Mouse (Mus musculus): Measurements from ENCODE around the gene Prdx6. TPM values are rescaled to one million over a fixed set of nuclear protein-coding genes. Genes with fewer than 3 reads are reported as not detected.

The Prdx6 gene
- polyA plus RNA-seq, 1 experiment from 2014 or later = 451 TPM

DNA sequence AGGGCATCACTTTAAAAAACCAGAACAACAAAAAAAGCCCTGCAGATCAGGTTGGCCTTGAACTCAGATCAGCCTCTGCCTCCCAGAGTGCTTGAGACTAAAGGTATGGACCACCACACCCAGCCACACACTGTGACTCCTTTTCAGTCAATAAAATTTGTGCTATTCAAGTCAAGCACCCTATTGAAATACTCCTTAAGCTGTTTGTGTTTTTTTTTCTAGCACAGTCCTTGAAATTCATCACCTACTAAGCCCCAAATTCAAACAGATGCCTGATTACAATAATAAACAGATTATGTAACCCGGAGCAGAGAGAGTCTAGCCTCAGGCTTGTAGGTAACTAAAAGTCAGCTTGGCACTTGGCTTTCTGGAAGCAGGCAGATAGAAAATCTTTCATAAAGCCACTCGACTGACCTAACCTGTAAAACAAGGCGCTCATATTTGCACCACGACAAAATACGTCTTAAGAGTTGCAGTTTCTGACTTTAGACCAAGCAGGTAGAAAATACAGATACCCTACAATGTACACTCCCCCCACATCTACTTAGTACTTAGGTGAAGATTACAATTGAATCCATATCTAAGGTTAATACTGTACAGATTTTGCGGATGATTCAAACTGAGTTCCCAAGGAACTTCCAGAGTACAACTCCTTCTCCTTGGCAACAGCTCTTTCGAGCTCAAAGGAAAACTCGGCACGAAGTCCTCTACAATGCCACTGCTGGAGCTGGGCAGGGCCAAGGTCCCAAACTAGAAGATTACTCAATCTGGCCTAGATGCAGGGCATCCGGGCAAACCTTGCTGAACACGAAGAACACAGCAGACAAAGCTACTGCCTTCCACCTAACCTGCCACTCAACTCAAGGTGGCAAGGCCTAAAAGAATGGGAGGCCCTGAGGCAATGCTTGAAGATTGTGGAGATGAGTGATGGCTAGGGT, 3.1 kb downstream of the Prdx6 start:
- H3K27me3 ChIP-seq (ENCODE audit: control insufficient read depth, insufficient read depth, low read length) = no peaks in the 10 kb centered on the region; the same call in 1 of the 2 replicates
- H3K9ac ChIP-seq (ENCODE audit: low read depth, low read length) = no peak overlapping the region
- no peak overlapping the region for H3K27ac ChIP-seq (ENCODE audit: low read depth, low read length)
- ATAC-seq (ENCODE audit: low FRiP score) = no peak
- no peaks in the 10 kb centered on the region for H3K4me1 ChIP-seq (replicated peaks; ENCODE audit: control insufficient read depth, insufficient read depth, low read length)
- WGBS = 83% methylated on average over 11 of the region's 11 CpGs
- H3K9me3 ChIP-seq (ENCODE audit: control insufficient read depth, low read length) = no peaks in the 10 kb centered on the region
- no peak overlapping the region for H3K4me2 ChIP-seq (replicated peaks; ENCODE audit: low read depth, low read length)
- DNase-seq (ENCODE audit: low spot score) = no peak
- no peak overlapping the region for H3K4me3 ChIP-seq (ENCODE audit: low read depth, low read length)
- no peaks in the 10 kb centered on the region for H3K36me3 ChIP-seq (ENCODE audit: control insufficient read depth, insufficient read depth, low read length)

DNA sequence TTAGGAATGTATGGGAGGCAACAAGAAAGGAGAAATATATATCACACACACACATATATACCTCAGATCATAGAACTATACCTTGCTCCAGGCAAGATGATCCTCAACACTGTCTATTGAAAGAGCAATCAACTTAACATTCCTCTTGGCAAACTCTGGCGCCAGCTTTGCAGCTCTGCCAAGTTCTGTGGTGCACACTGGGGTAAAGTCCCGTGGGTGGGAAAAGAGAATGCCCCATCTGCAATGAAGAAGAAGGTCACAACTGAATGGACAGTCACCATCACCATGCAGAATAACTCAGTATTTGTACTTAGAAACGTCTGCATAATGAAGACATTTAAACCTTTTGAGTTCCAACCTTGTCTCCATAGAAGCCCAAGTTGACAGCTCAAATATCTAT, 3.8 kb downstream of the Prdx6 start:
- H3K4me3 ChIP-seq (ENCODE audit: low read depth, low read length) = no peak overlapping the region
- DNase-seq (ENCODE audit: low spot score) (no peak), ATAC-seq (ENCODE audit: low FRiP score) (no peak)
- no peak overlapping the region for H3K27ac ChIP-seq (ENCODE audit: low read depth, low read length)
- no peaks in the 10 kb centered on the region; the same call in 1 of the 2 replicates for H3K27me3 ChIP-seq (ENCODE audit: control insufficient read depth, insufficient read depth, low read length)
- H3K4me1 ChIP-seq (replicated peaks; ENCODE audit: control insufficient read depth, insufficient read depth, low read length) = no peaks in the 10 kb centered on the region
- 0 out of 2 replicates have a peak, but pooled peaks cover 4% of the 10 kb centered on the region for H3K36me3 ChIP-seq (ENCODE audit: control insufficient read depth, insufficient read depth, low read length)
- H3K9me3 ChIP-seq (ENCODE audit: control insufficient read depth, low read length) = no peaks in the 10 kb centered on the region
- no peak overlapping the region for H3K9ac ChIP-seq (ENCODE audit: low read depth, low read length)
- WGBS = 80% methylated on average over 3 of the region's 3 CpGs
- H3K4me2 ChIP-seq (replicated peaks; ENCODE audit: low read depth, low read length) = no peak overlapping the region

DNA sequence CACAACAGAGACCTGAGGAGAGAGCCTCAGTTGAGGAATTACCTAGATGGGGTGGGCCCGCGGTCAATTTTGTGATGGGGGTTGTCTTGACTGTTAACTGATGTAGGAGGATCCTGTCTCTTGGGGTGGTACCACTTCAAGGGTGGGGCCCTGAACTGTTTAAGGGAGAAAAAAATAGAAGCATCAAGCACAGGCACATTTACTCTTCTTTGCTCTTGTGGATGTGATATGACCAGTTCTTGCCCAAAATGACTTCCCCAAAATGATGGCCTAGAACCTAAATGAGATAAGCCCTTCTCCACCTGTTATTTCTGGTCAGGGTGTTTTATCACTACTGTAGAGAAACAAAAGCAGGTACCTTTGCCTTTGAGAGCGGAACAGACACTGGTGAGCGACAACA, 13.3 kb downstream of the Prdx6 start:
- Histone ChIP-seq H3K4me3 (ENCODE audit: low read depth, low read length) (no peak overlapping the region), H3K36me3 (ENCODE audit: control insufficient read depth, insufficient read depth, low read length) (0 out of 2 replicates have a peak, but pooled peaks cover 8% of the 10 kb centered on the region), H3K9ac (ENCODE audit: low read depth, low read length) (no peak overlapping the region), H3K4me2 (replicated peaks; ENCODE audit: low read depth, low read length) (no peak overlapping the region), H3K4me1 (replicated peaks; ENCODE audit: control insufficient read depth, insufficient read depth, low read length) (no peaks in the 10 kb centered on the region), H3K9me3 (ENCODE audit: control insufficient read depth, low read length) (no peaks in the 10 kb centered on the region), H3K27me3 (ENCODE audit: control insufficient read depth, insufficient read depth, low read length) (no peaks in the 10 kb centered on the region), H3K27ac (ENCODE audit: low read depth, low read length) (no peak overlapping the region)
- no peak for DNase-seq (ENCODE audit: low spot score)
- WGBS = 96% methylated on average over 4 of the region's 4 CpGs
- no peak for ATAC-seq (ENCODE audit: low FRiP score)

DNA sequence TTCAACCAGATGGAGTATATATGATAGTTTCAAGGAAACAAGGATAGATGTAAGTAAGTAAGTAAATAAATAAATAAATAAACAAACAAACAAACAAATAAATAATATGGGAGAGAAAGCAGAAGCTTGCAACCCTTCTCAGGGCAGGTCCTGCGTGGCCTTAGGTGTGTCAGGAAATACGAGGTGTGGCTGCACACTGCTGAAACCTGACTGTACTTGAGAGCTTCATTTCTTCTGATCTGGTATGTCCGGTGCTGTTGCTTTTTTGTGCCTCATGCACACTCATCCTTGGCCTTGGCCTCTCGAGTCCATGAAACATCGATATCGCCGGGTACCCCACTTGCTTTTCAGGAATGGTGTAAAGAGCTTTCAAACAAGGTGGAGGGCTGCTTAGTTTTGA, 13.7 kb downstream of the Prdx6 start:
- 91% methylated on average over 7 of the region's 7 CpGs for WGBS

DNA sequence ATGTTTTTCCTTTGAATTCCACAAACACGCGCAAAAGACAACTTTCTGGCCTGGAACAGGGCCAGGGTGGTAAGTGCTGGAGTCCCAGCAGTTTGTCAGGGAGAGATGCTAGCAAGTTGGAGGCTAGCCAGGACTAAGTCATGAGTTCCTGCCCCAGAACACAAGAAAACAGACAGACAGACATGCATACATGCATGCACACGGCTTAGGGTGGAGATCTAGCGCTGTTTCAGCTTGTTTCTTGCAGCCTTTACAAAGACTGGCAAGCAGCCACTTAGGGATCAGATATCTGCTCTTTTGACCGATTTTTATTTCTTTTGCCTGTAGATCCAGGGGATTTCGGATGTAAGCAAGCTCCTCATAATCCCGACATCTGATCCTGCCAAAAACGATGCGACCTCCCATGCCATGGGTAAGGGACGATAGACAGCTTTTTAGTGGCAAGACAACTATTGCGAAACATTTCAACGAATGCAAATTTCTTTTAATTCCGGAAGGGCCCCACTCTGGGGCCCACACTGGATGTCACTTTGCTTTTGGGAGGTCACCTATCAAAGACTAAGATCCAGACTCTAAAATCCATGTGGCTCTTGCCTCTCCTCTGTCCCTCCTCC, 17.7 kb downstream of the Prdx6 start:
- H3K4me1 ChIP-seq (replicated peaks; ENCODE audit: control insufficient read depth, insufficient read depth, low read length) = no peaks in the 10 kb centered on the region
- no peak overlapping the region for H3K4me3 ChIP-seq (ENCODE audit: low read depth, low read length)
- no peak overlapping the region for H3K27ac ChIP-seq (ENCODE audit: low read depth, low read length)
- DNase-seq (ENCODE audit: low spot score) (no peak), ATAC-seq (ENCODE audit: low FRiP score) (no peak)
- no peaks in the 10 kb centered on the region for H3K9me3 ChIP-seq (ENCODE audit: control insufficient read depth, low read length)
- no peak overlapping the region for H3K9ac ChIP-seq (ENCODE audit: low read depth, low read length)
- no peaks in the 10 kb centered on the region for H3K36me3 ChIP-seq (ENCODE audit: control insufficient read depth, insufficient read depth, low read length)
- H3K4me2 ChIP-seq (replicated peaks; ENCODE audit: low read depth, low read length) = no peak overlapping the region
- WGBS = 89% methylated on average over 13 of the region's 13 CpGs
- H3K27me3 ChIP-seq (ENCODE audit: control insufficient read depth, insufficient read depth, low read length) = no peaks in the 10 kb centered on the region

More for the DNA sequence above, 13.7 kb downstream of the Prdx6 start:
- H3K9me3 ChIP-seq (ENCODE audit: control insufficient read depth, low read length) = no peaks in the 10 kb centered on the region
- no peak overlapping the region for H3K27ac ChIP-seq (ENCODE audit: low read depth, low read length)
- H3K36me3 ChIP-seq (ENCODE audit: control insufficient read depth, insufficient read depth, low read length) = 0 out of 2 replicates have a peak, but pooled peaks cover 5% of the 10 kb centered on the region
- H3K4me1 ChIP-seq (replicated peaks; ENCODE audit: control insufficient read depth, insufficient read depth, low read length) = no peaks in the 10 kb centered on the region
- ATAC-seq (ENCODE audit: low FRiP score) = no peak
- no peaks in the 10 kb centered on the region for H3K27me3 ChIP-seq (ENCODE audit: control insufficient read depth, insufficient read depth, low read length)
- H3K9ac ChIP-seq (ENCODE audit: low read depth, low read length) = no peak overlapping the region
- H3K4me3 ChIP-seq (ENCODE audit: low read depth, low read length) = no peak overlapping the region
- no peak overlapping the region for H3K4me2 ChIP-seq (replicated peaks; ENCODE audit: low read depth, low read length)
- no peak for DNase-seq (ENCODE audit: low spot score)

DNA sequence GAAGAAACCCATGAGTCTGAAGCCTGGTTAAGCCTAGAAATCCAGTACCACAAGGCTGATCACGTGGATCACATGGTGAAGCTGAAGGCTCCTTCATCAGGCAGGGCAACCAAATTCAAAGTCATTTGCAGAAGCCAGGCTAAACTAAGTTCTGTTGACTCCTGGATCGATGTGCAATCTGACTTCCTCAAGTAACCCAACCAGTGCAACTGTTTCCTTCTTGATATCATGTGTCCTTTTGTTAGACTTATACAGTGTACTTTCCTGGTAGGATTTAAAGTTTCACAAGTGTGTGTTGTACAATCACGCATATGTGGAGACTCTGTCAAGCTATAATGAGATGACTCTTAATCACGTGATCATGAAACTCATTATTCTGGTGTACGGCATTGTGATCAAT, 18.8 kb downstream of the Prdx6 start:
- Histone ChIP-seq H3K27me3 (ENCODE audit: control insufficient read depth, insufficient read depth, low read length) (no peaks in the 10 kb centered on the region), H3K36me3 (ENCODE audit: control insufficient read depth, insufficient read depth, low read length) (no peaks in the 10 kb centered on the region), H3K9me3 (ENCODE audit: control insufficient read depth, low read length) (no peaks in the 10 kb centered on the region), H3K4me3 (ENCODE audit: low read depth, low read length) (no peak overlapping the region), H3K4me1 (replicated peaks; ENCODE audit: control insufficient read depth, insufficient read depth, low read length) (no peaks in the 10 kb centered on the region), H3K27ac (ENCODE audit: low read depth, low read length) (no peak overlapping the region), H3K4me2 (replicated peaks; ENCODE audit: low read depth, low read length) (no peak overlapping the region), H3K9ac (ENCODE audit: low read depth, low read length) (no peak overlapping the region)
- ATAC-seq (ENCODE audit: low FRiP score) (no peak), DNase-seq (ENCODE audit: low spot score) (no peak)
- 94% methylated on average over 5 of the region's 5 CpGs for WGBS

DNA sequence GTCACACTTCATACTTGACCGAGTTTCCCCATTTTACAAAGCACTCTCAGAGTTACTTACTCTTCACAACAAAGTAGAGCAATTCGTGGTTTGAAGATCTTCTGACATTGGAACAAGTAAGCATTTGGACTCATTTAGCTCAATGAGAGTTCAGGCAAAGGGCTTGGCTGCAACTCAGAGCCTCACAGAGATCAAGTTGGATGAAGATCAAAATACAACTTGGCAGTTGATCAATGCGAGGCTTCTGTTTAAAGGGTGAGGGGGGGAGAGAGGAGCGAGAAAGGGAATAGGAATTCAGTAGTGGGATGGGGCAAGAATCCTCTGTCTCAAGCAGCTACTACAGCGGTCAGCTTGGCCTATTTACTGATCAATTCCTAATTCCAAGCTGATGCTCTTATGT, 26.2 kb downstream of the Prdx6 start:
- H3K36me3 ChIP-seq (ENCODE audit: control insufficient read depth, insufficient read depth, low read length) = no peaks in the 10 kb centered on the region
- no peak overlapping the region for H3K9ac ChIP-seq (ENCODE audit: low read depth, low read length)
- DNase-seq (ENCODE audit: low spot score) (no peak), ATAC-seq (ENCODE audit: low FRiP score) (no peak)
- H3K4me1 ChIP-seq (replicated peaks; ENCODE audit: control insufficient read depth, insufficient read depth, low read length) = no peaks in the 10 kb centered on the region
- no peak overlapping the region for H3K4me2 ChIP-seq (replicated peaks; ENCODE audit: low read depth, low read length)
- H3K4me3 ChIP-seq (ENCODE audit: low read depth, low read length) = no peak overlapping the region
- no peaks in the 10 kb centered on the region for H3K27me3 ChIP-seq (ENCODE audit: control insufficient read depth, insufficient read depth, low read length)
- H3K27ac ChIP-seq (ENCODE audit: low read depth, low read length) = no peak overlapping the region
- 60% methylated on average over 5 of the region's 5 CpGs for WGBS
- H3K9me3 ChIP-seq (ENCODE audit: control insufficient read depth, low read length) = no peaks in the 10 kb centered on the region

DNA sequence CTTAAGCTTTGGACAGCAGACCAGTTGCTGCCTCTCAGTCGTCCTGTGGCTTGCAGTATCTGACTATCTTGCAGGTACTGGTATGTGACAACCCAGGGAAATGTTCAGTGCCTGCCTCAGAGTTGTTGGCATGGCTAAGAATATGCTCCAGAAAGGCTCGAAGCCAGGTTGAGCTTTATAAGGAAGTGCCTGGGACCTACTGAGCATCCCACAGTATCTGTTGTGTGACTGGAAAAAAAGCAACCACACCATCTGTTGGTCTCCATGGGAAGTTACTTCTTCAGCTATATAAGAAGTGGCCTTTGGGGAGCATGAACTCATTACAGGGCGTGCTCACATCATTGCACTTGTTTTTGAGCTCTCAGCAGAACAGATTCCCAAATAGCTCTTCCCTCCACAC, 31.2 kb downstream of the Prdx6 start:
- 70% methylated on average over 3 of the region's 3 CpGs for WGBS
- ATAC-seq (ENCODE audit: low FRiP score) = no peak
- H3K36me3 ChIP-seq (ENCODE audit: control insufficient read depth, insufficient read depth, low read length) = no peaks in the 10 kb centered on the region
- H3K27ac ChIP-seq (ENCODE audit: low read depth, low read length) = no peak overlapping the region
- no peak overlapping the region for H3K4me3 ChIP-seq (ENCODE audit: low read depth, low read length)
- H3K9me3 ChIP-seq (ENCODE audit: control insufficient read depth, low read length) = no peaks in the 10 kb centered on the region
- no peak for DNase-seq (ENCODE audit: low spot score)
- H3K9ac ChIP-seq (ENCODE audit: low read depth, low read length) = no peak overlapping the region
- no peak overlapping the region for H3K4me2 ChIP-seq (replicated peaks; ENCODE audit: low read depth, low read length)
- H3K4me1 ChIP-seq (replicated peaks; ENCODE audit: control insufficient read depth, insufficient read depth, low read length) = no peaks in the 10 kb centered on the region
- no peaks in the 10 kb centered on the region for H3K27me3 ChIP-seq (ENCODE audit: control insufficient read depth, insufficient read depth, low read length)

DNA sequence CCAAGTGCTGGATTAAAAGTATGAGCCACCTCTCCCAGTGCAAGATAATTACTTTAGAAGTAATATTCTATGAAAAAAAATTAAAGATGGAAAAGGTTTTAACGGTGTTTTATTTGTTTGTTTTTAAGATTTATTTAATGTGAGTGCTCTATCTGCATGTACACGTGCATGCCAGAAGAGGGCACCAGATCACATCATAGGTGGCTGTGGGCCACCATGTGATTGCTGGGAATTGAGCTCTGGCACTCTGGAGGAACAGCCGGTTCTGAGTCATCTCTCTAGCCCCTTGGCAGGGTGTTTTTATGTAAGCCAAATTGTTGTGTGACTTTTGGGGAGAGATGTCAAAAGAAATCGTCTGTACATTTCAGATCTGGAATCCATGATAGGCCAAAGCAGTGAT, 36.6 kb downstream of the Prdx6 start:
- Histone ChIP-seq H3K4me3 (ENCODE audit: low read depth, low read length) (no peak overlapping the region), H3K4me1 (replicated peaks; ENCODE audit: control insufficient read depth, insufficient read depth, low read length) (no peaks in the 10 kb centered on the region), H3K9me3 (ENCODE audit: control insufficient read depth, low read length) (no peaks in the 10 kb centered on the region), H3K4me2 (replicated peaks; ENCODE audit: low read depth, low read length) (no peak overlapping the region), H3K27ac (ENCODE audit: low read depth, low read length) (no peak overlapping the region), H3K36me3 (ENCODE audit: control insufficient read depth, insufficient read depth, low read length) (no peaks in the 10 kb centered on the region), H3K9ac (ENCODE audit: low read depth, low read length) (no peak overlapping the region), H3K27me3 (ENCODE audit: control insufficient read depth, insufficient read depth, low read length) (no peaks in the 10 kb centered on the region)
- DNase-seq (ENCODE audit: low spot score) (peak; percentile 13), ATAC-seq (ENCODE audit: low FRiP score) (no peak)
- 28% methylated on average over 4 of the region's 4 CpGs for WGBS
